Mouse (Mus musculus) cortical plate, adult 2 months (tissue): Measurements from ENCODE around the gene Xrn1. TPM values are rescaled to one million over a fixed set of nuclear protein-coding genes. Genes with fewer than 3 reads are reported as not detected.

Experiments
- H3K27ac ChIP-seq: fragments of 200-500 bp; 2 replicates; pipeline ENCODE4 v1.5.1; 2012; ENCODE audit warnings: low read length, control low read depth, inconsistent platforms; ENCODE audit not compliant: insufficient read depth
- H3K4me1 ChIP-seq: fragments of 200-500 bp; 2 replicates; pipeline ENCODE4 v1.6.1; 2011; ENCODE audit warnings: low read length; ENCODE audit not compliant: control insufficient read depth, insufficient read depth
- H3K4me3 ChIP-seq: fragments of 200-500 bp; 2 replicates; pipeline ENCODE4 v1.5.1; 2011; ENCODE audit warnings: mild to moderate bottlenecking, low read length, control low read depth; ENCODE audit not compliant: insufficient read depth
- CTCF ChIP-seq: fragments of 200-500 bp; IDR thresholded peaks from 2 replicates; pipeline ENCODE4 v1.5.1; 2011; ENCODE audit warnings: mild to moderate bottlenecking, control low read depth, low read length; ENCODE audit not compliant: insufficient read depth; ENCODE audit errors: extremely low read depth
- POLR2A ChIP-seq: fragments of 200-500 bp; IDR thresholded peaks from 2 replicates; pipeline ENCODE4 v1.6.1; 2011; ENCODE audit warnings: mild to moderate bottlenecking, low read length, control low read depth; ENCODE audit not compliant: insufficient read depth; ENCODE audit errors: extremely low read depth
- polyA plus RNA-seq: library from polyadenylated mRNA; depleted of rRNA; stranded (reverse); fragments of >200 nt; gene quantifications from 2 replicates; pipeline ENCODE4 v1.2.3, GENCODE M21; 2012

Gene Xrn1
- polyA plus RNA-seq, 1 experiment = 11.5 TPM

- no peak overlapping the region for H3K27ac ChIP-seq
- TF ChIP-seq POLR2A (no peak), CTCF (no peak)
- no peaks in the 10 kb centered on the region for H3K4me1 ChIP-seq
- no peak overlapping the region for H3K4me3 ChIP-seq
These were observed 9.5 kb downstream of the Xrn1 start for GRCm38 (mm10) chr9:95964037-95964436.

- Histone ChIP-seq H3K4me3 (no peak overlapping the region), H3K27ac (no peak overlapping the region), H3K4me1 (no peaks in the 10 kb centered on the region)
- TF ChIP-seq CTCF (no peak), POLR2A (no peak)
These were observed 23.7 kb downstream of the Xrn1 start for GRCm38 (mm10) chr9:95978279-95978678.

- no peak overlapping the region for H3K27ac ChIP-seq
- H3K4me1 ChIP-seq = no peaks in the 10 kb centered on the region
- no peak overlapping the region for H3K4me3 ChIP-seq
- TF ChIP-seq CTCF (no peak), POLR2A (no peak)
These were observed 25.3 kb downstream of the Xrn1 start for GRCm38 (mm10) chr9:95979896-95980295.

GRCm38 (mm10) chr9:95992255-95992654, 37.7 kb downstream of the Xrn1 start:
- TF ChIP-seq POLR2A (no peak), CTCF (no peak)
- Histone ChIP-seq H3K4me1 (no peaks in the 10 kb centered on the region), H3K4me3 (no peak overlapping the region), H3K27ac (no peak overlapping the region)

GRCm38 (mm10) chr9:96004455-96004854, 49.9 kb downstream of the Xrn1 start:
- H3K27ac ChIP-seq = no peak overlapping the region
- no peak overlapping the region for H3K4me3 ChIP-seq
- no peaks in the 10 kb centered on the region for H3K4me1 ChIP-seq
- no peak for TF ChIP-seq CTCF
- no peak for TF ChIP-seq POLR2A

GRCm38 (mm10) chr9:96010664-96011063, 56.1 kb downstream of the Xrn1 start:
- H3K4me3 ChIP-seq = no peak overlapping the region
- TF ChIP-seq CTCF (no peak), POLR2A (no peak)
- H3K4me1 ChIP-seq = no peaks in the 10 kb centered on the region
- H3K27ac ChIP-seq = no peak overlapping the region

GRCm38 (mm10) chr9:96023921-96024320, 69.4 kb downstream of the Xrn1 start:
- Histone ChIP-seq H3K27ac (no peak overlapping the region), H3K4me1 (no peaks in the 10 kb centered on the region), H3K4me3 (no peak overlapping the region)
- TF ChIP-seq CTCF (no peak), POLR2A (no peak)

- Histone ChIP-seq H3K4me3 (no peak overlapping the region), H3K27ac (no peak overlapping the region), H3K4me1 (no peaks in the 10 kb centered on the region)
- TF ChIP-seq POLR2A = no peak
- no peak for TF ChIP-seq CTCF
These were observed 73.4 kb downstream of the Xrn1 start for GRCm38 (mm10) chr9:96027913-96028312.

- no peaks in the 10 kb centered on the region for H3K4me1 ChIP-seq
- no peak overlapping the region for H3K4me3 ChIP-seq
- H3K27ac ChIP-seq = no peak overlapping the region
- TF ChIP-seq CTCF (peak; percentile 52), POLR2A (no peak)
These were observed 74.3 kb downstream of the Xrn1 start for GRCm38 (mm10) chr9:96028818-96029217.

- no peak for TF ChIP-seq CTCF
- TF ChIP-seq POLR2A = no peak
- Histone ChIP-seq H3K4me3 (no peak overlapping the region), H3K4me1 (no peaks in the 10 kb centered on the region), H3K27ac (no peak overlapping the region)
These were observed 75.3 kb downstream of the Xrn1 start for GRCm38 (mm10) chr9:96029886-96030285.
